Mouse (Mus musculus): ENCODE results near the gene Kpna7. TPM values are rescaled to one million over a fixed set of nuclear protein-coding genes. Genes with fewer than 3 reads are reported as not detected.
"Not testable (repeated sequence)": the region's sequence is repeated elsewhere in the genome, so short reads cannot be mapped to it uniquely, and the experiment has no call there.

The Kpna7 gene
- total RNA-seq, 2 experiments from 2014 or later, result not detected

- Histone ChIP-seq H3K4me3 (no peak overlapping the region), H3K27ac (peak overlapping the region; percentile 67)
- no peak for TF ChIP-seq CTCF (conservative IDR thresholded peaks at IDR 0.05)
- DNase-seq (ENCODE audit: low spot score in 2 of 2), result no peak
Measured at GRCm38 (mm10) chr5:145115736-145116135, 31.9 kb upstream of the Kpna7 start.

GRCm38 (mm10) chr5:145114606-145115473 is 31.0 kb upstream of the Kpna7 start:
- H3K27ac ChIP-seq, result peak overlapping the region; percentile 78
- no peak for TF ChIP-seq CTCF (conservative IDR thresholded peaks at IDR 0.05)
- no peak for DNase-seq (ENCODE audit: low spot score in 2 of 2)
- H3K4me3 ChIP-seq, result peak overlapping the region; percentile 58

GRCm38 (mm10) chr5:145114071-145114605 is 30.3 kb upstream of the Kpna7 start, which contains the start of gene Arpc1b:
Arpc1b (plus strand) TSS chr5:145114215.
- Histone ChIP-seq H3K4me3 (peak within 1 kb of the TSS; percentile 58), H3K27ac (peak within 1 kb of the TSS; percentile 78)
- DNase-seq (ENCODE audit: low spot score in 2 of 2), result no peak
- no peak for TF ChIP-seq CTCF (conservative IDR thresholded peaks at IDR 0.05)

- Histone ChIP-seq H3K27ac (no peak overlapping the region), H3K4me3 (no peak overlapping the region)
- no peak for TF ChIP-seq CTCF (conservative IDR thresholded peaks at IDR 0.05)
- no peak for DNase-seq (ENCODE audit: low spot score in 2 of 2)
Measured at GRCm38 (mm10) chr5:145113416-145113815, 29.6 kb upstream of the Kpna7 start.

GRCm38 (mm10) chr5:145112566-145112965 is 28.7 kb upstream of the Kpna7 start:
- no peak overlapping the region for H3K4me3 ChIP-seq
- no peak for TF ChIP-seq CTCF (conservative IDR thresholded peaks at IDR 0.05)
- DNase-seq (ENCODE audit: low spot score in 2 of 2), result no peak
- H3K27ac ChIP-seq, result no peak overlapping the region

- TF ChIP-seq CTCF (conservative IDR thresholded peaks at IDR 0.05), result no peak
- Histone ChIP-seq H3K4me3 (no peak overlapping the region), H3K27ac (no peak overlapping the region)
- DNase-seq (ENCODE audit: low spot score in 2 of 2), result no peak
Measured at GRCm38 (mm10) chr5:145110401-145110800, 26.6 kb upstream of the Kpna7 start.

- no peak for TF ChIP-seq CTCF (conservative IDR thresholded peaks at IDR 0.05)
- no peak overlapping the region for H3K4me3 ChIP-seq
- DNase-seq (ENCODE audit: low spot score in 2 of 2), result no peak
- H3K27ac ChIP-seq, result peak overlapping the region; percentile 86
Measured at GRCm38 (mm10) chr5:145105694-145106275, 22.0 kb upstream of the Kpna7 start.

- peak in 1 of 2 experiments; percentile 48 for DNase-seq (ENCODE audit: low spot score in 2 of 2)
- TF ChIP-seq CTCF (conservative IDR thresholded peaks at IDR 0.05), result no peak
- Histone ChIP-seq H3K27ac (peak overlapping the region; percentile 86), H3K4me3 (no peak overlapping the region)
Measured at GRCm38 (mm10) chr5:145104328-145104727, 20.5 kb upstream of the Kpna7 start.

GRCm38 (mm10) chr5:145102706-145103105 is 18.9 kb upstream of the Kpna7 start:
- no peak for TF ChIP-seq CTCF (conservative IDR thresholded peaks at IDR 0.05)
- DNase-seq (ENCODE audit: low spot score in 2 of 2), result no peak
- H3K4me3 ChIP-seq, result no peak overlapping the region
- no peak overlapping the region for H3K27ac ChIP-seq

GRCm38 (mm10) chr5:145101451-145101850 is 17.6 kb upstream of the Kpna7 start:
- DNase-seq (ENCODE audit: low spot score in 2 of 2); H3K4me3 ChIP-seq; H3K27ac ChIP-seq: not testable (repeated sequence)

- Histone ChIP-seq H3K4me3 (no peak overlapping the region), H3K27ac (no peak overlapping the region)
- no peak for TF ChIP-seq CTCF (conservative IDR thresholded peaks at IDR 0.05)
- DNase-seq (ENCODE audit: low spot score in 2 of 2), result no peak
Measured at GRCm38 (mm10) chr5:145100960-145101359, 17.1 kb upstream of the Kpna7 start.

- no peak for DNase-seq (ENCODE audit: low spot score in 2 of 2)
- Histone ChIP-seq H3K27ac (no peak overlapping the region), H3K4me3 (no peak overlapping the region)
- TF ChIP-seq CTCF (conservative IDR thresholded peaks at IDR 0.05), result peak; percentile 26; the same call in 1 of the 2 replicates
Measured at GRCm38 (mm10) chr5:145098340-145098821, 14.6 kb upstream of the Kpna7 start.

GRCm38 (mm10) chr5:145096195-145096594 is 12.4 kb upstream of the Kpna7 start:
- TF ChIP-seq CTCF (conservative IDR thresholded peaks at IDR 0.05), result no peak
- no peak for DNase-seq (ENCODE audit: low spot score in 2 of 2)
- H3K27ac ChIP-seq, result no peak overlapping the region
- no peak overlapping the region for H3K4me3 ChIP-seq
